Mouse (Mus musculus) midbrain, embryonic 16.5 days (tissue): Measurements from ENCODE around the gene Nudt7. TPM values are rescaled to one million over a fixed set of nuclear protein-coding genes. Genes with fewer than 3 reads are reported as not detected.

Experiments
- ATAC-seq: fragments of 200-750 bp; cut with Nextera tagmentation; 2 replicates; pipeline ENCODE4 v1.8.0; 2017; ENCODE audit warnings: moderate TSS enrichment
- H3K27ac ChIP-seq: fragments of 300-500 bp; sonication (generic); 2 replicates; pipeline ENCODE4 v1.5.1; 2014; ENCODE audit warnings: mild to moderate bottlenecking, low read length, mixed read lengths
- H3K27me3 ChIP-seq: fragments of 300-500 bp; sonication (generic); 2 replicates; pipeline ENCODE4 v1.6.1; 2014; ENCODE audit warnings: low read depth, low read length, mixed read lengths; ENCODE audit not compliant: control insufficient read depth, insufficient read depth
- H3K36me3 ChIP-seq: fragments of 300-500 bp; sonication (generic); 2 replicates; pipeline ENCODE4 v1.6.1; 2014; ENCODE audit warnings: mild to moderate bottlenecking, low read length, moderate library complexity, mixed read lengths; ENCODE audit not compliant: control insufficient read depth, insufficient read depth
- H3K4me1 ChIP-seq: fragments of 300-500 bp; sonication (generic); 2 replicates; pipeline ENCODE4 v1.6.1; 2014; ENCODE audit warnings: mild to moderate bottlenecking, low read length, mixed read lengths; ENCODE audit not compliant: control insufficient read depth, insufficient read depth
- H3K4me2 ChIP-seq: fragments of 300-500 bp; sonication (generic); 2 replicates; pipeline ENCODE4 v1.6.1; 2014; ENCODE audit warnings: mild to moderate bottlenecking, low read length, mixed read lengths
- H3K4me3 ChIP-seq: fragments of 300-500 bp; sonication (generic); 2 replicates; pipeline ENCODE4 v1.5.1; 2014; ENCODE audit warnings: low read depth, mild to moderate bottlenecking, low read length, moderate library complexity, mixed read lengths
- H3K9ac ChIP-seq: fragments of 300-500 bp; sonication (generic); 2 replicates; pipeline ENCODE4 v1.6.1; 2014; ENCODE audit warnings: low read depth, low read length, mixed read lengths
- H3K9me3 ChIP-seq: fragments of 300-500 bp; sonication (generic); replicated peaks from 2 replicates; pipeline ENCODE4 v1.6.1; 2014; ENCODE audit warnings: mild to moderate bottlenecking, low read length, mixed read lengths; ENCODE audit not compliant: control insufficient read depth, poor library complexity, severe bottlenecking
- WGBS: fragments of 180-500 bp; shearing (Covaris S2); extraction: QIAGEN DNeasy Blood & Tissue Kit; methylation state at CpG from one replicate; pipeline ENCODE4 v1.1.7; 2014; 5-methylcytosine and 5-hydroxymethylcytosine counted together
- polyA plus RNA-seq: library from polyadenylated mRNA; unstranded; fragments of >200 nt; fragmentation: Nextera tagmentation; extraction: Ambion mirVana; gene quantifications from 2 replicates; pipeline ENCODE4 v1.2.1, GENCODE M21; 2015

Nudt7 gene
- polyA plus RNA-seq, 1 experiment from 2014 or later: 3.7 TPM

GRCm38 (mm10) chr8:114109365-114110140 lies 23.8 kb upstream of the Nudt7 start:
- WGBS: 38% methylated on average over 20 of the region's 20 CpGs
- ATAC-seq: peak; percentile 93
- Histone ChIP-seq H3K36me3 (no peaks in the 10 kb centered on the region), H3K9ac (no peak overlapping the region), H3K9me3 (no peaks in the 10 kb centered on the region), H3K4me2 (peak overlapping the region; percentile 31), H3K4me1 (peaks cover 15% of the 10 kb centered on the region), H3K27ac (peak overlapping the region; percentile 74), H3K27me3 (no peaks in the 10 kb centered on the region), H3K4me3 (no peak overlapping the region)

- H3K9me3 ChIP-seq: no peaks in the 10 kb centered on the region
- H3K36me3 ChIP-seq: no peaks in the 10 kb centered on the region
- no peaks in the 10 kb centered on the region for H3K27me3 ChIP-seq
- H3K4me1 ChIP-seq: peaks cover 15% of the 10 kb centered on the region
- no peak overlapping the region for H3K4me3 ChIP-seq
- H3K4me2 ChIP-seq: no peak overlapping the region
- no peak for ATAC-seq
- 25% methylated on average over 1 of the region's 1 CpGs for WGBS
- H3K27ac ChIP-seq: no peak overlapping the region
- no peak overlapping the region for H3K9ac ChIP-seq
Measured at GRCm38 (mm10) chr8:114115076-114115475, 18.3 kb upstream of the Nudt7 start.

GRCm38 (mm10) chr8:114116049-114116448 lies 17.3 kb upstream of the Nudt7 start:
- Histone ChIP-seq H3K9me3 (no peaks in the 10 kb centered on the region), H3K4me1 (peaks cover 13% of the 10 kb centered on the region), H3K36me3 (no peaks in the 10 kb centered on the region), H3K27me3 (no peaks in the 10 kb centered on the region), H3K4me2 (no peak overlapping the region), H3K4me3 (no peak overlapping the region), H3K9ac (no peak overlapping the region), H3K27ac (peak overlapping the region; percentile 70)
- 0% methylated on average over 2 of the region's 2 CpGs for WGBS
- ATAC-seq: no peak

- Histone ChIP-seq H3K9me3 (no peaks in the 10 kb centered on the region), H3K4me3 (no peak overlapping the region), H3K27me3 (no peaks in the 10 kb centered on the region), H3K36me3 (no peaks in the 10 kb centered on the region), H3K4me1 (peaks cover 13% of the 10 kb centered on the region), H3K9ac (no peak overlapping the region), H3K27ac (no peak overlapping the region), H3K4me2 (no peak overlapping the region)
- ATAC-seq: no peak
Measured at GRCm38 (mm10) chr8:114117439-114117838, 15.9 kb upstream of the Nudt7 start.

GRCm38 (mm10) chr8:114121781-114122180 lies 11.6 kb upstream of the Nudt7 start:
- WGBS: 67% methylated on average over 1 of the region's 1 CpGs
- Histone ChIP-seq H3K27ac (no peak overlapping the region), H3K9me3 (no peaks in the 10 kb centered on the region), H3K4me1 (no peaks in the 10 kb centered on the region), H3K36me3 (no peaks in the 10 kb centered on the region), H3K4me2 (no peak overlapping the region), H3K27me3 (no peaks in the 10 kb centered on the region), H3K4me3 (no peak overlapping the region), H3K9ac (no peak overlapping the region)
- ATAC-seq: no peak

GRCm38 (mm10) chr8:114123611-114124010 lies 9.7 kb upstream of the Nudt7 start:
- Histone ChIP-seq H3K27ac (no peak overlapping the region), H3K36me3 (no peaks in the 10 kb centered on the region), H3K9me3 (no peaks in the 10 kb centered on the region), H3K27me3 (no peaks in the 10 kb centered on the region), H3K9ac (no peak overlapping the region), H3K4me2 (no peak overlapping the region), H3K4me3 (no peak overlapping the region), H3K4me1 (no peaks in the 10 kb centered on the region)
- WGBS: 77% methylated on average over 3 of the region's 3 CpGs
- no peak for ATAC-seq

- no peak for ATAC-seq
- Histone ChIP-seq H3K36me3 (no peaks in the 10 kb centered on the region), H3K27me3 (no peaks in the 10 kb centered on the region), H3K4me3 (no peak overlapping the region), H3K9ac (no peak overlapping the region), H3K27ac (no peak overlapping the region), H3K4me2 (no peak overlapping the region), H3K9me3 (no peaks in the 10 kb centered on the region), H3K4me1 (no peaks in the 10 kb centered on the region)
- 79% methylated on average over 4 of the region's 4 CpGs for WGBS
Measured at GRCm38 (mm10) chr8:114124084-114124750, 9.1 kb upstream of the Nudt7 start.

- no peaks in the 10 kb centered on the region; the same call in 1 of the 2 replicates for H3K4me1 ChIP-seq
- H3K4me2 ChIP-seq: no peak overlapping the region
- no peaks in the 10 kb centered on the region for H3K9me3 ChIP-seq
- H3K9ac ChIP-seq: no peak overlapping the region
- no peaks in the 10 kb centered on the region for H3K36me3 ChIP-seq
- 87% methylated on average over 7 of the region's 7 CpGs for WGBS
- H3K27ac ChIP-seq: no peak overlapping the region
- no peak for ATAC-seq
- no peaks in the 10 kb centered on the region for H3K27me3 ChIP-seq
- no peak overlapping the region for H3K4me3 ChIP-seq
Measured at GRCm38 (mm10) chr8:114130838-114131237, 2.5 kb upstream of the Nudt7 start.

- no peaks in the 10 kb centered on the region; the same call in 1 of the 2 replicates for H3K4me1 ChIP-seq
- H3K9me3 ChIP-seq: no peaks in the 10 kb centered on the region
- no peak overlapping the region for H3K27ac ChIP-seq
- ATAC-seq: no peak
- H3K4me2 ChIP-seq: no peak overlapping the region
- H3K4me3 ChIP-seq: no peak overlapping the region
- 90% methylated on average over 4 of the region's 4 CpGs for WGBS
- H3K36me3 ChIP-seq: no peaks in the 10 kb centered on the region
- H3K27me3 ChIP-seq: no peaks in the 10 kb centered on the region
- no peak overlapping the region for H3K9ac ChIP-seq
Measured at GRCm38 (mm10) chr8:114131421-114131820, 1.9 kb upstream of the Nudt7 start.
